Mouse (Mus musculus): ENCODE measurements around the gene Prdm8.

- no peak for TF ChIP-seq CTCF (IDR thresholded peaks at IDR 0.05; ENCODE audit: control insufficient read depth, insufficient read depth, low read length)
- TF ChIP-seq POLR2A (IDR thresholded peaks at IDR 0.05; ENCODE audit: borderline replicate concordance, control insufficient read depth, low read depth, low read length), result no peak
Measured at GRCm38 (mm10) chr5:98171651-98172230, 4.7 kb downstream of the Prdm8 start.
